Mouse (Mus musculus) MN1 (cell line): ENCODE measurements around the gene Cd160.

ENCODE experiments used
- DNase-seq: peaks from one replicate; pipeline ENCODE4 v3.0.0-alpha.2; 2016; ENCODE audit warnings: low spot score

The Cd160 gene

DNA sequence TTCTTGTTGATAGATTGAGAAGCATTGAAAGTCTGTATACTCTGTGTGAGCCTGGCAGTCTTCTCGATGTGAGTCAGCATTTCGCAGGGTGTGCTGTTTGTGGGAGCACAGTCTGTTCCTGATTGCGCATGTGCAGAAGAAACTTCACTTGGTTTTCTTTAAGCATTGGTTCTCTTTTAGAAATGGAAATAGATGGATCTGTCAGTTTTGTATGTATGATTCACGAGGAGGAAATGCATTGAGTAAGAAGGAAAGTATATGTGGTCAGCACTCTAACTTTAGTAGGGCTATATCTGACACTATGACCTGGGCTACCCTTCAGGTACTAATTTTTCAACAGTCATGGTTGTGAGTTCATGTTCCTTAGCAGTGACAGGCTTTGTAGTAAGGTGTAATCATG is 69.5 kb downstream of the Cd160 start:
- DNase-seq, result no peak

DNA sequence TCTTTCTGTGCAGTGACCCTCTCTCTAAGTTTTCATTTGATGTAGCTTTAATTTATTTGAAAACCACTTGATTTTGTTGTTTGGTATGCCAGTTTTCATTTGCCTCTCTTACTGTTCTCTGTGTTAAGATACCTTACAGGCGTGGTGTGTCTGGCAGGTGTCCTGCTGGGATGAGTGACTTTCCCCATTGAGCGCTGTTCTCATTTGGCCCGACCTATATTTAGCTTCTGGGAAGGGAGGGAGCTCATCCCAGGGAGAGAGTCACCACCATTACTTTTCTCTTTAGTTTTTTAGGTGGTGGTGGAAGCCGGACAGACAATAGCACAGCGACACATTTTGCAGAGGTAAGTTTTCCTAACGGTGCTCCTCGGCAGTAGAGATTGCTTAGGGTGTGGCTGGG is 71.5 kb downstream of the Cd160 start:
- DNase-seq, result no peak

DNA sequence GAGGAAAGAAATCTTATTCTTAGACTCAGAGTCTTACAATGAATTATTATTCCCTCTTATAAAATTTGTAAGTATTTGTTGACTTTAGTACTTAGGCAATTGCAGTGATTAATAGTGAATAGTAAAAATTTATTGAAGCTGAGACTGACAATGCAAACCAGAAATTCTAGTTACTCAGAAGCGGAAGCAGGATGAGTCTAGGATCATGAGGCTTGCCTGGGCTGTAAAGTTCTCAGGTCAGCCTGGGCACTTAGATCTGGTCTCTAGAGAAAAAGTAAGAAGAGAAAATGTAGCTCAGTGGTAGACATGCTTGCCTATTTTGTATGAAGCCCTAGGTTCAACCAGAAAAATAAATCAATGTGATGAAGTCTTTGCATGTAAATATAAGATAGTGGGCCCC is 73.2 kb downstream of the Cd160 start:
- DNase-seq, result no peak
